Mouse (Mus musculus) heart, embryonic 15.5 days (tissue): Measurements from ENCODE around the gene Mybl2. TPM values are rescaled to one million over a fixed set of nuclear protein-coding genes. Genes with fewer than 3 reads are reported as not detected.

Experiments
- ATAC-seq: fragments of 200-750 bp; cut with Nextera tagmentation; replicated peaks from 2 replicates; pipeline ENCODE4 v1.8.0; 2017; ENCODE audit warnings: low read depth, moderate TSS enrichment; ENCODE audit not compliant: insufficient number of reproducible peaks, insufficient read depth, low FRiP score
- H3K27ac ChIP-seq: fragments of 300-500 bp; sonication (generic); 2 replicates; pipeline ENCODE4 v1.5.1; 2015; ENCODE audit warnings: mild to moderate bottlenecking, inconsistent platforms
- H3K27me3 ChIP-seq: fragments of 300-500 bp; sonication (generic); 2 replicates; pipeline ENCODE4 v1.6.1; 2015; ENCODE audit warnings: inconsistent platforms
- H3K36me3 ChIP-seq: fragments of 300-500 bp; sonication (generic); 2 replicates; pipeline ENCODE4 v1.6.1; 2015; ENCODE audit warnings: mild to moderate bottlenecking, inconsistent platforms
- H3K4me1 ChIP-seq: fragments of 300-500 bp; sonication (generic); replicated peaks from 2 replicates; pipeline ENCODE4 v1.6.1; 2015; ENCODE audit warnings: inconsistent platforms
- H3K4me2 ChIP-seq: fragments of 300-500 bp; sonication (generic); 2 replicates; pipeline ENCODE4 v1.6.1; 2015; ENCODE audit warnings: inconsistent platforms, mild to moderate bottlenecking, moderate library complexity
- H3K4me3 ChIP-seq: fragments of 300-500 bp; sonication (generic); 2 replicates; pipeline ENCODE4 v1.5.1; 2015; ENCODE audit warnings: mild to moderate bottlenecking, inconsistent platforms
- H3K9ac ChIP-seq: fragments of 300-500 bp; sonication (generic); 2 replicates; pipeline ENCODE4 v1.6.1; 2015; ENCODE audit warnings: mild to moderate bottlenecking, inconsistent platforms
- H3K9me3 ChIP-seq: fragments of 300-500 bp; sonication (generic); replicated peaks from 2 replicates; pipeline ENCODE4 v1.6.1; 2016; ENCODE audit warnings: inconsistent platforms
- WGBS: fragments of 180-500 bp; shearing (Covaris S2); methylation state at CpG from one replicate; pipeline ENCODE4 v1.1.7; 2015; ENCODE audit warnings: mixed read lengths; 5-methylcytosine and 5-hydroxymethylcytosine counted together
- polyA plus RNA-seq: library from polyadenylated mRNA; unstranded; fragments of >200 nt; fragmentation: Nextera tagmentation; extraction: Ambion mirVana; gene quantifications from 2 replicates; pipeline ENCODE4 v1.2.1, GENCODE M21; 2015

The Mybl2 gene
- polyA plus RNA-seq, 1 experiment from 2014 or later, result 12.0 TPM

DNA sequence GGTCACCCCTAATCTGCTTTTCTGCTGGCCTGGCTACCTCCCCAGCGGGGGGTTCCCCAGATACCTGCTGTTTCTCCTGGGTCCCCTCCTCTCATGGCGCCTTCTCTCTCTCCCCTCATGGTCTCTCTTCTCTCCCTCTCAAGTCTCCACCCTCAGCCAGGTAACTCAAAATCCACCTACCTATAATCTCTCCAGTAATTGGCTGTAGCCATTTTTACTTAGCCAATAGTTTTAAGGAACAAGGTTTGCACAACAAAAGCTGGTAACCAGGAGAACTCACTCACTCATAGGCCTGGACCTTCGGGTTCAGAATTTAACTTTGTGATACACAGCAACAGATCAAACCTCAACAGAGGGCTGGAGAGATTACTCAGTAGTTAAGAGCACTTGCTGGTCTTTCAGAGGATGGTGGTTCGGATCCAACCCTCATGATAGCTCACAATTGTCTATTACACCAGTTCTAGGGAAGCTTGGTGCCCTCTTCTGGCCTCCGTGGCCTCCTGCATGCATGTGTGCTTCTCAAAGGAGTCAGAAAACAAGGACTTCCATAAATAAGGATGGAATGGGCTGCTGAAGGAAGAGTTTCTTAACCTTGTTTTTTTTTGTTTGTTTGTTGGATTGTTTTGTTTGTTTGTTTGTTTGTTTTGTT is 35.1 kb downstream of the Mybl2 start:
- no peak for ATAC-seq
- Histone ChIP-seq H3K27me3 (no peaks in the 10 kb centered on the region), H3K4me3 (no peak overlapping the region), H3K27ac (no peak overlapping the region), H3K4me1 (no peaks in the 10 kb centered on the region), H3K9ac (no peak overlapping the region), H3K4me2 (no peak overlapping the region), H3K36me3 (no peaks in the 10 kb centered on the region), H3K9me3 (no peaks in the 10 kb centered on the region)
- 75% methylated on average over 5 of the region's 5 CpGs for WGBS

DNA sequence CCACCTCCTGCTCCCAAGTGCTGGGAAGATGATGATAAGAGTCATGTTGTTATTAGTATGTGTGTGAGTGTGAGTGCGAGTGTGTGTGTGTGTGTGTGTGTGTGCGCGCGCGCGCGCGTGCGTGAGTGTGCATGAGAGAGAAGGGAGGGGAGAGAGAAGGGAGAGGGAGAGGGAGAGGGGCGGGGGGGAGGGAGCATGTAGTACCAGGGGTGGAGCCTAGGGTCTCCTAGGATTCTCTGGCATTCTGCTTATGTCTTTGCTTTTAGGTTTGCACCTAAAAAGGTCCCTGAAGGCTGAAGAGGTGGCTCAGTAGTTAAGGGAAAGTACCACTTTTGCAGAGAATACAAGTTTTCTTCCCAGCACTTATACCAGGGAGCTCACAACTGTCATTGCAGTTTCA is 40.4 kb downstream of the Mybl2 start:
- Histone ChIP-seq H3K4me3 (no peak overlapping the region), H3K4me2 (no peak overlapping the region), H3K4me1 (no peaks in the 10 kb centered on the region), H3K9me3 (no peaks in the 10 kb centered on the region), H3K36me3 (no peaks in the 10 kb centered on the region), H3K9ac (no peak overlapping the region), H3K27ac (no peak overlapping the region), H3K27me3 (no peaks in the 10 kb centered on the region)
- 88% methylated on average over 10 of the region's 10 CpGs for WGBS
- no peak for ATAC-seq

DNA sequence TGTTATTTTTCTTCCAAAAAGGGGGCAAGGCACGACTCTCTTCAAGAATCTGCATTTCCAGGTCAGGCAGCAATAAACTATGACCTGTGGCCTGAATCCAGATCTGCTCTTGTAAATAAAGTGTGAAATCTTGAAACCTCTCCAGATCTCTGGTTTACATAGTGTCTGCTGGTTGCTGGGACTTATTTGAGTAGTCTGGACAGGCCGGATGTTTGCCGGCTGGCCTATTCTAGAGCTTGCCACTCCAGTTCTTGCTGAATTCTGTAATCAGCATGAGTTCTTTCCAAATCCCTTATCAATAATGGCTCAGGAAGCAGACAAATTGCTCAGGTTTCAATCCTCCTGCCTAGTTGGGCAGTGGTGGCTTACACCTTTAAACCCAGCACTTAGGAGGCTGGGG is 41.3 kb downstream of the Mybl2 start:
- WGBS, result 51% methylated on average over 3 of the region's 3 CpGs
- Histone ChIP-seq H3K4me3 (no peak overlapping the region), H3K27me3 (no peaks in the 10 kb centered on the region), H3K36me3 (no peaks in the 10 kb centered on the region), H3K4me1 (no peaks in the 10 kb centered on the region), H3K4me2 (no peak overlapping the region), H3K9ac (no peak overlapping the region), H3K9me3 (no peaks in the 10 kb centered on the region), H3K27ac (no peak overlapping the region)
- no peak for ATAC-seq

DNA sequence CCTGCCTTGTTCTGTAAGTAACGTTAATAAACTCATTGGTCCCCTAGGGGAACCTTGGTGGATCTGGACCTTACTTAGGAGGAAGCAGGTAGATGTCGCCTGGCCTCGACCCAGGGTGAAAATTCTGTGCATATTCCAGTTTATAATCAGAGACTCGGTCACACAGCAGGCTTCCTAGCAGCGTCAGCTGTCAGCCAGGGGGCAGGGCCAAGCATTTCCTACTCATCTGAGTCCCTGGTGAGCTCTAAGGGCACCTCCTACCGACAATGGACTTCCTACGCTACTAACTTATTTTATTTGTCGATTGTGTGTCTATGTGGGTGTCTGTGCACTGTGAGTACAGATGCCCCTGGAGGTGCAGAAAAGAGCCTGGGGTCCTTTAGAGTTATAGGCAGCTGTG is 45.4 kb downstream of the Mybl2 start:
- WGBS, result 40% methylated on average over 8 of the region's 8 CpGs
- Histone ChIP-seq H3K9me3 (no peaks in the 10 kb centered on the region), H3K4me1 (peaks cover 18% of the 10 kb centered on the region), H3K36me3 (no peaks in the 10 kb centered on the region), H3K27ac (no peak overlapping the region), H3K4me3 (no peak overlapping the region), H3K4me2 (no peak overlapping the region), H3K9ac (no peak overlapping the region), H3K27me3 (no peaks in the 10 kb centered on the region)
- ATAC-seq, result no peak

GRCm38 (mm10) chr2:163100551-163100950 is 46.1 kb downstream of the Mybl2 start:
- no peak overlapping the region for H3K27ac ChIP-seq
- H3K27me3 ChIP-seq, result no peaks in the 10 kb centered on the region
- ATAC-seq, result no peak
- H3K4me1 ChIP-seq, result peaks cover 18% of the 10 kb centered on the region
- H3K9me3 ChIP-seq, result no peaks in the 10 kb centered on the region
- no peaks in the 10 kb centered on the region for H3K36me3 ChIP-seq
- no peak overlapping the region for H3K4me3 ChIP-seq
- H3K9ac ChIP-seq, result no peak overlapping the region
- 59% methylated on average over 5 of the region's 5 CpGs for WGBS
- no peak overlapping the region for H3K4me2 ChIP-seq

- Histone ChIP-seq H3K4me3 (no peak overlapping the region), H3K4me1 (peaks cover 18% of the 10 kb centered on the region), H3K27ac (no peak overlapping the region), H3K36me3 (no peaks in the 10 kb centered on the region), H3K27me3 (no peaks in the 10 kb centered on the region), H3K9me3 (no peaks in the 10 kb centered on the region), H3K4me2 (no peak overlapping the region), H3K9ac (no peak overlapping the region)
- 3% methylated on average over 10 of the region's 10 CpGs for WGBS
- peak; percentile 22; the same call in 1 of the 2 replicates for ATAC-seq
Observed at GRCm38 (mm10) chr2:163101646-163102203, 47.2 kb downstream of the Mybl2 start.

GRCm38 (mm10) chr2:163102216-163102615 is 47.7 kb downstream of the Mybl2 start:
- H3K36me3 ChIP-seq, result no peaks in the 10 kb centered on the region
- no peaks in the 10 kb centered on the region for H3K9me3 ChIP-seq
- H3K27me3 ChIP-seq, result no peaks in the 10 kb centered on the region
- 54% methylated on average over 7 of the region's 7 CpGs for WGBS
- peaks cover 18% of the 10 kb centered on the region for H3K4me1 ChIP-seq
- H3K4me3 ChIP-seq, result no peak overlapping the region
- no peak overlapping the region for H3K9ac ChIP-seq
- H3K4me2 ChIP-seq, result no peak overlapping the region
- ATAC-seq, result 0 out of 2 replicates have a peak, but pooled peaks have one; percentile 19
- H3K27ac ChIP-seq, result no peak overlapping the region

DNA sequence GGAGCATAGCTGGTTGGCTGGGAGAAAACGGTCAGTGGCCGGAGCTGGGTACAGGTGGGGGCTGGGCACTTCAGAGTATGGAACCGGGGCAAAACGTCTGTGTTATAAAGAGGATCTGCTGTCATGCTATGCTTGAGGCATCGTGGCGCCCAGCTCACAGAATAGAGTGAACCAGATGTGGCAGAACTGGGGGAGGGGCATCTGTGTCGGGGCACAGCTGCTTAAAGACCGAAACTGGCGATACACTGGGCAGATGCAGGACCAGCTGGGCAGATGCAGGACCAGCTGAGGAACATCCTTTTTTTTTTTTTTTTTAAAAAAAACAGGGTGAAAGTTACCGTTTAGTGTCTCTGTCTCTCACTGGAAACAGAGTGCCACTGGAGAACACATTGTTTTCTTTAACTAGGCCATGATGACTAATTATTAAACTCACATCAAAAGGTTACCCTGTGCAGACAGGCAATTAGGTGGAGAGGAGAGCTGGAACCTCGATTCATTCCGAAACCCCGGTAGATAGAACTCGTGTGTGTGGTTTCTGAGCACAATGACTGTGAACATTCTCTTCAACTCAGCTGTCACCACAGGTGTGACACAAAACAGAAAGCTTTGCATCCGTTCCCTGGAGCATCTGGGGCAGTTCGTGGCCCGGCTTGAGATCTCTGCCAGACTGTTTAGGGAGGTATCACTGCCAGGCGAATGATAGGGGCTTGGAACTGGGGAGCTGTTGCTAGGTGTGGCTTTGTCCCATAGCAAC is 48.6 kb downstream of the Mybl2 start:
- 46% methylated on average over 18 of the region's 18 CpGs for WGBS
- H3K4me2 ChIP-seq, result no peak overlapping the region
- ATAC-seq, result no peak; the same call in 1 of the 2 replicates

GRCm38 (mm10) chr2:163104086-163104770 is 49.7 kb downstream of the Mybl2 start:
- H3K9me3 ChIP-seq, result no peaks in the 10 kb centered on the region
- 64% methylated on average over 13 of the region's 13 CpGs for WGBS
- peaks cover 18% of the 10 kb centered on the region for H3K4me1 ChIP-seq
- H3K36me3 ChIP-seq, result no peaks in the 10 kb centered on the region
- no peak overlapping the region for H3K4me3 ChIP-seq
- H3K9ac ChIP-seq, result no peak overlapping the region
- ATAC-seq, result no peak
- H3K27ac ChIP-seq, result no peak overlapping the region
- H3K4me2 ChIP-seq, result no peak overlapping the region
- H3K27me3 ChIP-seq, result no peaks in the 10 kb centered on the region

More for the DNA sequence above, 48.6 kb downstream of the Mybl2 start:
- H3K9me3 ChIP-seq, result no peaks in the 10 kb centered on the region
- no peak overlapping the region for H3K9ac ChIP-seq
- peaks cover 18% of the 10 kb centered on the region for H3K4me1 ChIP-seq
- H3K27me3 ChIP-seq, result no peaks in the 10 kb centered on the region
- H3K27ac ChIP-seq, result no peak overlapping the region
- no peak overlapping the region for H3K4me3 ChIP-seq
- no peaks in the 10 kb centered on the region for H3K36me3 ChIP-seq

- Histone ChIP-seq H3K27ac (no peak overlapping the region), H3K9ac (no peak overlapping the region), H3K36me3 (no peaks in the 10 kb centered on the region), H3K4me3 (no peak overlapping the region), H3K9me3 (no peaks in the 10 kb centered on the region), H3K27me3 (no peaks in the 10 kb centered on the region), H3K4me1 (peaks cover 10% of the 10 kb centered on the region; the same call in 1 of the 2 replicates), H3K4me2 (no peak overlapping the region)
- 76% methylated on average over 9 of the region's 9 CpGs for WGBS
- ATAC-seq, result no peak
Observed at GRCm38 (mm10) chr2:163108385-163108784, 53.9 kb downstream of the Mybl2 start.

DNA sequence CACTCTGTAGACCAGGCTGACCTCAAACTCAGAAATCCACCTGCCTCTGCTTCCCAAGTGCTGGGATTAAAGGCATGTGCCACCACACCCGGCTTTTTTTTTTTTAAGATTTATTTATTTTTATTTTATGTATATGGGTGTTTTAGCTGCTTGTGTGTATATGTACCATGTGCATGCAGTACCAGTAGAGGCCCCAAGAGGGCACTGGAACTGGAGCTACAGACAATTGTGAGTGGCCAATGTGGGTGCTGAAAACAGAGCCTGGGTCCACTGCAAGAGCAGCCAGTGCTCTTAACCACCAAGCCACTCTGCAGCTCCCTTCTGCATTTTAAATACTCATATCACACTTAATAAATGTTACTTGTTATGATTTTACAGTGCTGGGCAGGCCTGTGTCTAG is 56.2 kb downstream of the Mybl2 start:
- H3K9ac ChIP-seq, result no peak overlapping the region
- H3K4me2 ChIP-seq, result no peak overlapping the region
- no peak for ATAC-seq
- no peak overlapping the region for H3K4me3 ChIP-seq
- 0 out of 2 replicates have a peak, but pooled peaks cover 5% of the 10 kb centered on the region for H3K27me3 ChIP-seq
- H3K4me1 ChIP-seq, result no peaks in the 10 kb centered on the region
- no peak overlapping the region for H3K27ac ChIP-seq
- H3K36me3 ChIP-seq, result no peaks in the 10 kb centered on the region
- H3K9me3 ChIP-seq, result no peaks in the 10 kb centered on the region
- WGBS, result 100% methylated on average over 1 of the region's 1 CpGs
